Comparison of ENCODE assay signal across 8 mouse cellular contexts in genomic region chr6:53390413-53390812, GRCm38 (mm10).
DNase-seq lines count a peak whose midpoint lies in the region; ATAC-seq lines count a peak whose summit lies in the region.

No protein-coding gene starts in this region.

- H3K27ac ChIP-seq in neural tube, embryonic 11.5 days (ENCODE audit: low read depth, low read length), result no peak overlapping the region
- H3K27ac ChIP-seq in neural tube, embryonic 15.5 days (replicated peaks), result no peak overlapping the region
- H3K27ac ChIP-seq in heart, embryonic 14.5 days (replicated peaks in 1 of 2; ENCODE audit: control insufficient read depth in 1 of 2, insufficient read depth in 1 of 2, low read depth in 2 of 2, low read length in 2 of 2), result peak overlapping the region in 1 of 2 experiments; percentile 53; a peak in 1 of 4 replicates
- no peak overlapping the region for H3K27ac ChIP-seq in hindbrain, embryonic 13.5 days

- no peak for ATAC-seq in neural tube, embryonic 11.5 days (ENCODE audit: insufficient read depth, low FRiP score, low TSS enrichment)
- ATAC-seq in neural tube, embryonic 15.5 days (ENCODE audit: low FRiP score), result no peak
- ATAC-seq in heart, embryonic 14.5 days (ENCODE audit: insufficient number of reproducible peaks, insufficient read depth, low FRiP score, low read depth), result no peak
- ATAC-seq in hindbrain, embryonic 13.5 days (ENCODE audit: low FRiP score), result no peak

- no peaks in the 10 kb centered on the region for H3K36me3 ChIP-seq in neural tube, embryonic 11.5 days (ENCODE audit: control insufficient read depth, insufficient read depth, low read length)
- no peaks in the 10 kb centered on the region for H3K36me3 ChIP-seq in neural tube, embryonic 15.5 days
- 0 out of 2 replicates have a peak, but pooled peaks cover 3% of the 10 kb centered on the region for H3K36me3 ChIP-seq in heart, embryonic 14.5 days (ENCODE audit: control insufficient read depth, insufficient read depth, low read length)
- H3K36me3 ChIP-seq in hindbrain, embryonic 13.5 days, result no peaks in the 10 kb centered on the region

- intact Hi-C loops in left cerebral cortex, postnatal 14 days (cut with DNase I), result no loop called here

- H3K4me1 ChIP-seq in neural tube, embryonic 11.5 days (ENCODE audit: control insufficient read depth, insufficient read depth, low read length), result peaks cover 13% of the 10 kb centered on the region
- H3K4me1 ChIP-seq in neural tube, embryonic 15.5 days, result 0 out of 2 replicates have a peak, but pooled peaks cover 15% of the 10 kb centered on the region
- H3K4me1 ChIP-seq in heart, embryonic 14.5 days (ENCODE audit: control insufficient read depth in 2 of 2, insufficient read depth in 2 of 2, low read length in 2 of 2), result peaks cover 9 to 16% of the 10 kb centered on the region in 2 experiments
- peaks cover 26% of the 10 kb centered on the region for H3K4me1 ChIP-seq in hindbrain, embryonic 13.5 days (replicated peaks)

- H3K4me2 ChIP-seq in neural tube, embryonic 11.5 days (ENCODE audit: low read depth), result no peak overlapping the region
- no peak overlapping the region for H3K4me2 ChIP-seq in neural tube, embryonic 15.5 days
- peak overlapping the region; percentile 26 for H3K4me2 ChIP-seq in heart, embryonic 14.5 days (ENCODE audit: low read length)
- no peak overlapping the region for H3K4me2 ChIP-seq in hindbrain, embryonic 13.5 days

- no peaks in the 10 kb centered on the region for H3K27me3 ChIP-seq in neural tube, embryonic 11.5 days (ENCODE audit: control insufficient read depth, insufficient read depth, low read length)
- H3K27me3 ChIP-seq in neural tube, embryonic 15.5 days (replicated peaks), result 0 out of 2 replicates have a peak, but pooled peaks cover 3% of the 10 kb centered on the region
- no peaks in the 10 kb centered on the region for H3K27me3 ChIP-seq in heart, embryonic 14.5 days (ENCODE audit: control insufficient read depth, insufficient read depth, low read length)
- no peaks in the 10 kb centered on the region for H3K27me3 ChIP-seq in hindbrain, embryonic 13.5 days

- 42% methylated on average over 6 of the region's 6 CpGs for WGBS in neural tube, embryonic 11.5 days
- WGBS in neural tube, embryonic 15.5 days, result 26% methylated on average over 6 of the region's 6 CpGs
- WGBS in heart, embryonic 14.5 days, result 19% methylated on average over 6 of the region's 6 CpGs
- WGBS in hindbrain, embryonic 13.5 days, result 46% methylated on average over 6 of the region's 6 CpGs

- H3K9ac ChIP-seq in neural tube, embryonic 11.5 days (ENCODE audit: low read length), result no peak overlapping the region
- no peak overlapping the region for H3K9ac ChIP-seq in neural tube, embryonic 15.5 days (replicated peaks)
- H3K9ac ChIP-seq in heart, embryonic 14.5 days (ENCODE audit: low read length), result no peak overlapping the region; the same call in 1 of the 2 replicates
- no peak overlapping the region for H3K9ac ChIP-seq in hindbrain, embryonic 13.5 days

- H3K9me3 ChIP-seq in neural tube, embryonic 11.5 days (ENCODE audit: control insufficient read depth, low read length), result no peaks in the 10 kb centered on the region
- H3K9me3 ChIP-seq in neural tube, embryonic 15.5 days (replicated peaks), result no peaks in the 10 kb centered on the region
- no peaks in the 10 kb centered on the region for H3K9me3 ChIP-seq in heart, embryonic 14.5 days (ENCODE audit: control insufficient read depth, low read length)
- H3K9me3 ChIP-seq in hindbrain, embryonic 13.5 days, result no peaks in the 10 kb centered on the region

- H3K4me3 ChIP-seq in neural tube, embryonic 11.5 days (ENCODE audit: low read depth, low read length), result no peak overlapping the region
- no peak overlapping the region for H3K4me3 ChIP-seq in neural tube, embryonic 15.5 days (replicated peaks)
- H3K4me3 ChIP-seq in heart, embryonic 14.5 days (ENCODE audit: control insufficient read depth in 1 of 2, insufficient read depth in 1 of 2, low read depth in 1 of 2, low read length in 2 of 2), result no peak overlapping the region
- H3K4me3 ChIP-seq in hindbrain, embryonic 13.5 days, result no peak overlapping the region

- peak; percentile 22 for DNase-seq in neural tube, embryonic 11.5 days (ENCODE audit: low spot score)
- DNase-seq in embryo, embryonic 11 days, result peak; percentile 67
- peak; percentile 51 to 59 for DNase-seq in left cerebral cortex, postnatal 14 days (ENCODE audit: low spot score in 2 of 2)
- peak; percentile 26 for DNase-seq in right cerebral cortex, postnatal 25 days
- no peak for DNase-seq in thymus, postnatal 10 days (ENCODE audit: low spot score in 2 of 2)

Comparison
In these comparisons a context has a peak if more than half of its experiments do, and no peak if none do; other contexts are left out.
1. DNase-seq: peak in neural tube, embryonic 11.5 days (single experiment), embryo, embryonic 11 days (single experiment), left cerebral cortex, postnatal 14 days (2 of 2) and right cerebral cortex, postnatal 25 days (single experiment); none in thymus, postnatal 10 days (0 of 2).